Mouse (Mus musculus) spleen, adult 2 months (tissue): ENCODE measurements around the gene Phactr4.

Source experiments
- CTCF ChIP-seq: fragments of 200-500 bp; IDR thresholded peaks from 2 replicates; pipeline ENCODE4 v1.5.1; 2011; ENCODE audit warnings: mild to moderate bottlenecking, inconsistent platforms; ENCODE audit not compliant: insufficient read depth, insufficient read length, insufficient replicate concordance; ENCODE audit errors: extremely low read depth
- POLR2A ChIP-seq: fragments of 200-500 bp; IDR thresholded peaks from 2 replicates; pipeline ENCODE4 v1.6.1; 2011; ENCODE audit warnings: low read depth, low read length, inconsistent platforms

GRCm38 (mm10) chr4:132382296-132382695 is 40.0 kb downstream of the Phactr4 start:
- no peak for TF ChIP-seq CTCF
- TF ChIP-seq POLR2A, result no peak
